Mouse (Mus musculus) kidney, postnatal 36 days (tissue): ENCODE measurements around the gene Slc27a5.
A peak's percentile ranks its signal among the peaks of the same experiment; 100 is the strongest.

Experiments used
- DNase-seq, 2 experiments: peaks; one replicate each; pipeline ENCODE4 v3.0.0; 2021 to 2022; ENCODE audit warnings: mixed read lengths in 2 of 2

Slc27a5 gene

GRCm38 (mm10) chr7:12980291-12980690 is 17.7 kb downstream of the Slc27a5 start:
- no peak for DNase-seq

- DNase-seq, result no peak
Measured at GRCm38 (mm10) chr7:12979776-12980175, 18.2 kb downstream of the Slc27a5 start.

GRCm38 (mm10) chr7:12978931-12979722 is 18.9 kb downstream of the Slc27a5 start:
- no peak for DNase-seq

DNA sequence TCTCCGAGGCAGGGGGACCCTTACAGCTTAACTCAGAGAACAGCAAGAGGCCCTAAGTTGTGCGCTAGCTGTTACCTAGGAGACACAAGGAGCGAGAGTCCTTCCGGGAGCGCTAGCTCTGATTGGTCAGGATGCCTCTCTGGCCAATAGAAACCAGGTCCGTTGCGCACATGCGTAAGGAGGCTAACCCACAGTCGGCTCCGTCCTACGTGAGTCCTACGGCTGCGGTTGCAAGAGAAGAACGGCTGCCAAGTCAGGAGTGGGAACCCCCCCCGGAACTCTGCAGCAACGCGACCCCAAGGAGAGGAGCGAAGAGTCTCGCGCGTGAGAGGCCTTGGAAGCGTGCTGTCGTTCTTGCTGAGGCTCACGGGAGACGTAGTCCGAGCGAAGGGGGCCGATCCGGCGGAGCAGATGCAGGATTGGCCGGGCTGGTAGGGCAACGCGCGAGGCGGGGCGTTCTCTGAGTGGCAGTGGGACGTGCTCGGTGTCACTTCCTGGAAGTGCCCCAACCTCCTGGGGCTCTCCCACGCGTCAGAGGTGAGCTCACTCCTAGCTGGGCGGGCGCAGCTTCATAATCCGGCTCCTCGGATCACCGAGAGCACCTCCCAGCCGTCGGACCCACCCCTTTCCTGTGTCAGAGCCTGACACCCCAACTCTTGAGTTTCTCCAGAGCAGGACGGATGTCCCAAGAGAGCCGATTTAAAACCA is 20.2 kb downstream of the Slc27a5 start, which contains the start of gene Zfp446:
Gene Zfp446 (plus strand): TSS at position 167 of the 708 bp plus-strand sequence.
- DNase-seq, result peak; percentile 99

DNA sequence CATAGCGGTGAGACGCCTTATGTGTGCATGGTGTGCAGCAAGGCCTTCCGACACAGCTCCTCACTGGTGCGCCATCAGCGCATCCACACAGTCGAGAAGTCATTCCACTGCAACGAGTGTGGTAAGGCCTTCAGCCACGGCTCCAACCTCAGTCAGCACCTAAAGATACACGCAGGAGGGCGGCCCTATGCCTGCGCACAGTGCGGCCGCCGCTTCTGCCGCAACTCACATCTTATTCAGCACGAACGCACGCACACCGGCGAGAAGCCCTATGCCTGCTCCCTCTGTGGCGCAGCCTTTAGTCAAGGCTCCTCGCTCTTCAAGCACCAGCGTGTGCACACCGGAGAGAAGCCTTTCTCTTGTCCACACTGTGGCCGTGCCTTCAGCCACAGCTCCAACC is 27.1 kb downstream of the Slc27a5 start:
- no peak for DNase-seq

- peak; percentile 65 to 89 for DNase-seq
Measured at GRCm38 (mm10) chr7:12966104-12966845, 31.7 kb downstream of the Slc27a5 start.

DNA sequence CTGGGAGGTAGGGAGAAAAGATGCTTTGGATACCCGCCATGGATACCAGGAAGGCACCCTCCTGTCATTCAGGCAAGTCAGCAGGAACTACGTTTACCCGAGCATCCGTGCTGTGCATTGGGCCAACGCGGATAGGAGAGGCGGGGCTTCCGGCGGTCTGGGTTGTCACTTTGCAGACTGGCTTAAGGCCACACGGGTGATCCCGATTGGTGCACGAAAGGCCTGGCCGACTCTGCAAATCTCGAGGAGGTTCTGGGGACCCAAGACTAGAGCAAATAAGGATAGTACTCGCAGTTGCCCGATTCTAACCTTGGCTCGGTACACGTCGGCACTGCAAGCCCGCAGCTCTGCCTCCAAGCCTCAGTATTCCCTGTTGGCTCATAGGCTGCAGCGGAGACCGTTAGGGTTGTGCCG is 32.3 kb downstream of the Slc27a5 start, which contains the start of gene Zfp324:
Gene Zfp324 (plus strand): TSS at position 161 of the 414 bp plus-strand sequence.
- peak; percentile 95 to 96 for DNase-seq

GRCm38 (mm10) chr7:12961511-12962141 is 36.4 kb downstream of the Slc27a5 start:
- peak; percentile 55 to 60 for DNase-seq

DNA sequence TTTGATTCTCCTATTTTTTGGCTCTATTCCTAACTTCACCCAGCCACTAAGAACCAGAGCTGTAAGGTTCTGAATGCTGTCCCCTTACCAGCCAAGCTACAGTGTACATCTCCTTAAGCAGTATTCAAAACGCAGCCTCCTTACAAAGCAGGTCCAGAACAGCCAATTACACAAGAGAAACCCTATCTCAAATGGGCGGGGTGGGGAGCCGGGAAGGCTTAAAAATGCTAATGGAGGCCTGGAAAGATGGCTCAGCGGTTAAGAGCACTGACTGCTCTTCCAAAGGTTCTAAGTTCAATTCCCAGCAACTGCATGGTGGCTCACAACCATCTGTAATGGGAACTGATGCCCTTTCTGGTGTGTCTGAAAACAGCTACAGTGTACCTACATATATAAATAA is 38.3 kb downstream of the Slc27a5 start:
- DNase-seq, result no peak

DNA sequence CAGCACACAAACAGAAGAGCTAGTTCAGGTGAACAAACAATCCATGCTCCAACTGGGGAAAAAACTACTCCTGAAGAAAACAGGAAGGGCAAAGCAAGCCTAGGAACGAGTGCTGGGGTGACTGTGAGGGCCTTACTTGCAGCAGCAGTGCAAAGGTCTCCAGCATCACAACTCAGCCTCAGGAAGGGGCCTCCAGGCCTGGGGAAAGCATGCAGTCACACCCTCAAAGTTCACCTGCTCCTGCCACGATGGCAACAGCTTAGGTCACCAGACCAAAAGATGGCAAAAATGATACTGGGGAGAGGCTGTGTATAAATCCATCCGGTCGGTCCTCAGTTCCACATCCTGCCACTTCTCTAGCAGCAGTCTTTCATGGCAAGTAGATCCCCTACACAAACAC is 39.0 kb downstream of the Slc27a5 start:
- no peak for DNase-seq

DNA sequence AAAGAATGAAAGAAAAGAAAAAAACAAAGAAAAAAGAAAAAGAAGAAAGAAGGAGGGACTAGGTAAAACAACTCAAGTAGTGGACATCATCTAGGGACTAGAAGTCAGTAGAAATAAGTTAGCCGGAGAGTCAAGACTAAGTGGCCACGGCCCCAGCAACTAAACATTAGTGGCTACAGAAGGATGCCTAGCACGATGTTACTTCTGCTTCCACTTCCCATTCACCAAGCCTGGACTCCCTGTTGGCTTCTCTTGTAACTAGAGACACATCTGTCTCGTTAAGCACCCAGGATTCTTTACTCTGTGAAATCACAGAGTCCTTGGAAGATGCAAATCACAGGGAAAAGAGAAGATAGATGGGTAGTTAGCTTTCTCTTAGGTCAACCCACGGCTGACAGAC is 40.5 kb downstream of the Slc27a5 start:
- DNase-seq, result no peak

DNA sequence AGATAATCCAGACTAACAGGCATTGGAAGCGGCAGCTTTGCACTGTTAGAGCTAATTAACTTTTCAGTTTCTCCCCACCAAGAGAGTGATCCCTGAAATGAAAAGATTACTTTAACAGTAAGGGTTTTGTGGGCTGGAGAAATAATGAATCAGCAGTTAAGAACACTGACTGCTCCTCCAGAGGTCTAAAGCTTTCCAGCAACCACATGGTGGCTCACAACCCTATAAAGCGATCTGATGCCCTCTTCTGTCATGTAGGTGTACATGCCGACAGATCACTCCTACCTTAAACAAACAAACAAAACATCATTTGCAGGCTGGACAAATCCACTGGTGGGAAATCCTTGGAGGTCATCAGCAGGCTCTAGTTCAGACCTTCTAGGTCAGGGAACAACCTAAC is 43.1 kb downstream of the Slc27a5 start:
- DNase-seq, result no peak

GRCm38 (mm10) chr7:12949872-12950229 is 48.1 kb downstream of the Slc27a5 start:
- peak in 1 of 2 experiments; percentile 37 for DNase-seq

DNA sequence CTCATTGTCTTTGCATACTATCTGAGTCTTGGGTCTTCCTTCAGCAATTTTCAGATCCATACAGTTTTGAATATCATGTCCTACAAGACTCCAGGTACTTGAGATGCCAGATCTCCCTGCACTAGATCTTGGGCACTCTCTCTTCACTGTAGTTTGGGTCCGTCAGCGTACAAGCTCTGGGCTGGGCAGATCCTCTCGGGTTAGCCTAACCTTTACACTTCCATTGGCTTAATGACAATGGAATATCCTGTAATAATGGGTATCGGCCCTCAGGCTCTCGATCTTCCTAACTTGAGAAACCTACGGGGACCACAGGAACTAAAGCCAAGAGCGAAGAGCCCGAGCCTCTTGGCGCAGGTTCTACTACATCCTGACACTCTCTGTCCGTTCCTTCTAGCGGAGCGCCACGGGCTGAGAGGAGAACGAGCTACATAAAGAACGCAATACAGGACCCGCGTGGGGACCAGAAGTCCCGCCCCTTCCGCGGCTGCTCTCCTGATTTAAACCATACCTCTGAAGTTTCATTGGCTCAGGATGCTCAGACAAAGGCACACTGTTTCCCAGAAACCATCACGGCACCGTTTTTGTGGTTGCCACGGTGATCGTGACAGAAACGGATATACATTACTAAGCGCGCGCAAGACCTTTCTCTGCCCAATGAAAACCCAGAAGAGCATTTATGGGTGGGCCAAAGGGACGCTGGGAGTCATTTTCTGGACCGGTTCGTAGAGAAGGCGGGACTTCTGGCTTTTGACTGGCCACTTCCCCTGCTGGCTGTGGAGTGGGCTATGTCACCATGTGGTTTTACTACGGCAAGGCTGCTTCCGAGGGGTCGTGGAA is 48.7 kb downstream of the Slc27a5 start:
- peak; percentile 92 to 98 for DNase-seq

DNA sequence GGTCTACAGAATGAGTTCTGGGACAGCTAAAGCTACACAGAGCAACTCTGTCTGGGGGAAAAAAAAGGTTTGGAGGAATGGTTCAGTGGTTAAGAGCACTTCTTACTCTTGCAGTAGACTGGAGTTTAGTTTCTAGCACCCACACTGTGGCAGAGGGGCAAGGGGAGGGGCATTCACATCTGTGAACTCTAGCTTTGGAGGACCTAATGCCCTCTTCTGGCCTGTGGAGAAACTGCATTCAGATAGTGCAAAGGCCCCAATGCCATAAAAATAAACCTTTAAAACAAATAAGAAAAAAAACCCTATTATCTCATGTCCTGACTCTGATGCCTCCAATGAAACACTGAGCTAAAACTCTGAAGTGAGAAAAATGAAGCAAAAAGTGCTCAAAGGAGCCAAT is 54.5 kb downstream of the Slc27a5 start:
- peak in 1 of 2 experiments; percentile 36 for DNase-seq

DNA sequence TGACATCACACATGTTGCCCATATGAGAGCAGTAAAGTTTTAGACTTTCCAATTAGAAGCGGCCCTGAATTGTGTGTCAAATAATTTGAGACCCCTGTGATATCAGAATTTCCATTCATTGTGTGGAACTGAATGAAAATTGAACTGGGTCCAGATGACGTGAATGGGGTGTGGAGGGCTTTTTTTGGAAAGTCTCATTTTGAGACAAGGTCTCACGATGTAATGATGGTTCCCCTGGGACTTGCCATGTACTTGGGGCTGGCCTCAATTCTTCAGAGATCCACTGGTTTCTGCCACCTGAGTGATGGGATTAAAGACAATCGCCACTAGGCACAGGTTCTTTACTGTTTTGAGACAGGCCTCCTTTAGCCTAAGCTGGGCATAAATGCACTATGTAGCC is 57.4 kb downstream of the Slc27a5 start:
- no peak for DNase-seq
